Mouse (Mus musculus): ENCODE data around the gene Lce1f.
"Not testable (repeated sequence)": the region's sequence is repeated elsewhere in the genome, so short reads cannot be mapped to it uniquely, and the experiment has no call there.

Lce1f gene

GRCm38 (mm10) chr3:92720250-92720649 is at the start of gene Lce1f:
Gene Lce1f, minus strand, starts transcription at chr3:92720350.
- DNase-seq (ENCODE audit: low read depth, low spot score), result no peak

GRCm38 (mm10) chr3:92764965-92765364 is 44.8 kb upstream of the Lce1f start, which contains the start of gene Lce1h:
Gene Lce1h, minus strand, starts transcription at chr3:92765065.
- no peak for DNase-seq (ENCODE audit: low read depth, low spot score)

- no peak for DNase-seq (ENCODE audit: low read depth, low spot score)
Measured at GRCm38 (mm10) chr3:92753197-92753596, 33.0 kb upstream of the Lce1f start.

- DNase-seq (ENCODE audit: low read depth, low spot score), result no peak
Measured at GRCm38 (mm10) chr3:92752238-92752637, 32.1 kb upstream of the Lce1f start, which contains the start of gene Lce1g. Gene Lce1g, minus strand, starts transcription at chr3:92752338.

- DNase-seq (ENCODE audit: low read depth, low spot score), result no peak
Measured at GRCm38 (mm10) chr3:92738996-92739395, 18.8 kb upstream of the Lce1f start, which contains the start of gene Gm38119. Gene Gm38119, minus strand, starts transcription at chr3:92739096.

GRCm38 (mm10) chr3:92722631-92723030 is 2.5 kb upstream of the Lce1f start:
- DNase-seq (ENCODE audit: low read depth, low spot score), result no peak

- no peak for DNase-seq (ENCODE audit: low read depth, low spot score)
Measured at GRCm38 (mm10) chr3:92715122-92715521, 5.0 kb downstream of the Lce1f start.

GRCm38 (mm10) chr3:92708974-92709373 is 11.2 kb downstream of the Lce1f start, which contains the start of gene Lce1e:
Gene Lce1e, minus strand, starts transcription at chr3:92709074.
- DNase-seq (ENCODE audit: low read depth, low spot score), result no peak

- DNase-seq (ENCODE audit: low read depth, low spot score), result no peak
Measured at GRCm38 (mm10) chr3:92694613-92695012, 25.5 kb downstream of the Lce1f start.

- no peak for DNase-seq (ENCODE audit: low read depth, low spot score)
Measured at GRCm38 (mm10) chr3:92691688-92692087, 28.5 kb downstream of the Lce1f start.

- not testable (repeated sequence) for DNase-seq (ENCODE audit: low read depth, low spot score)
Measured at GRCm38 (mm10) chr3:92689154-92689553, 31.0 kb downstream of the Lce1f start.

- no peak for DNase-seq (ENCODE audit: low read depth, low spot score)
Measured at GRCm38 (mm10) chr3:92687110-92687509, 33.0 kb downstream of the Lce1f start, which contains the start of gene Lce1d. Gene Lce1d, minus strand, starts transcription at chr3:92687210.

- no peak for DNase-seq (ENCODE audit: low read depth, low spot score)
Measured at GRCm38 (mm10) chr3:92678947-92679346, 41.2 kb downstream of the Lce1f start, which contains the start of gene Lce1c. Gene Lce1c, plus strand, starts transcription at chr3:92679247.

GRCm38 (mm10) chr3:92670215-92670614 is 49.9 kb downstream of the Lce1f start, which contains the start of gene Lce1a2:
Gene Lce1a2, minus strand, starts transcription at chr3:92670315.
- DNase-seq (ENCODE audit: low read depth, low spot score), result no peak
